Mouse (Mus musculus): ENCODE measurements around the gene Cdk6. TPM values are rescaled to one million over a fixed set of nuclear protein-coding genes. Genes with fewer than 3 reads are reported as not detected.
"Not testable (repeated sequence)": the region's sequence is repeated elsewhere in the genome, so short reads cannot be mapped to it uniquely, and the experiment has no call there.

Gene Cdk6
- total and polyA plus RNA-seq, 3 experiments, result 79.0 to 318 (median 197) TPM

DNA sequence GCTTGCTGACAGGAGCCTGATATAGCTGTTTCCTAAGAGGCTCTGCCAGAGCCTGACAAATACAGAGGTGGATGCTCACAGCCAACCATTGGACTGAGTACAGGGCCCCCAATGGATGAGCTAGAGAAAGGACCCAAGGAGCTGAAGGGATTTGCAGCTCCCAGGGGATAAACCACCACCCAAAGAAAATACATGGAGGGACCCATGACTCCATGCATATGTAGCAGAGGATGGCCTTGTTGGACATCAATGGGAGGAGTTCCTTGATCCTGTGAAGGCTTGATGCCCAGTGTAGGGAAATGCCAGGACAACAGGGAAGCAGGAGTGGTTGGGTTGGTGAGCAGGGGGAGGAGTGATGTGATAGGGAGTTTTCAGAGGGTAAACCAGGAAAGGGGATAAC lies 190.8 kb downstream of the Cdk6 start:
- 0 out of 2 replicates have a peak, but pooled peaks have one; percentile 50 for TF ChIP-seq POLR2AphosphoS2 (IDR thresholded peaks at IDR 0.05; ENCODE audit: low read length)
- peak in 1 of 2 experiments; percentile 15; a peak in 1 of 4 replicates for TF ChIP-seq POLR2A (IDR thresholded peaks at IDR 0.05; ENCODE audit: control insufficient read depth in 1 of 2, insufficient read depth in 1 of 2, low read depth in 1 of 2, low read length in 2 of 2, poor library complexity in 1 of 2)
- not testable (repeated sequence) for H3K27ac ChIP-seq (ENCODE audit: control insufficient read depth, low read depth, low read length); H3K4me1 ChIP-seq (ENCODE audit: control insufficient read depth in 1 of 2, insufficient read depth in 2 of 2, low read length in 2 of 2)

DNA sequence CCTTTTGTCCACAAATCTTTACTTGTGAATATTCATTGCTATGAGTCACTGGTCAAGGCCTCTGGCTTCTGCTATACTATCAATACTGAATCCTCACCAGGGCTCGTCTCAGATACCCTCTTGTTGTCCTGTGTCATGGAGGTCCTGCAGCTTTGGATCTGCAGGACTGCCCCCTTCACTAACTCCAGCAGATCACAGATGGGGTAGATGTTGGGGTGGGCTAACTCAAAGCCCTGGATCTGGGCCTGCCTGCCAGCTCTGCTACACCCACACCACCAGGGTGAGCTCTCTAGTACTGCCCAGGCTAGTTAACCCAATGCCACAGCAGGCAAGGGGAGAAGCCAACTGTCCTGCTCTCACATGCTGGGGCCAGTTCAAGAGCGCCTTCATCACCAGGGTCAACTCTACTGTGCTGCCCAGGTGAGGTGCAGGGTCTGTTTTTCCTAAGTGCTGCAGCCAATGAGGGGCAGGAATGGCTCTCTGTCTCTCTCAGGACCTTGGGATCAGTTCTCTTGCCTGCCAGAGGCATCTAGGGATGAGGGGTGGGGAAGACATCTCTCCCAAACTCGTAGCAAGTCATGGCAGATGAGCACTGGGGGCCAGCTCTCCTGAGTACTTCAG lies 195.4 kb downstream of the Cdk6 start:
- Histone ChIP-seq H3K9me3 (replicated peaks; ENCODE audit: insufficient read depth, low read length) (no peaks in the 10 kb centered on the region), H3K9ac (ENCODE audit: control insufficient read depth, low read depth, low read length, poor library complexity, severe bottlenecking) (no peak overlapping the region), H3K27me3 (ENCODE audit: control insufficient read depth in 1 of 2, insufficient read depth in 2 of 2, low read length in 2 of 2) (no peaks in the 10 kb centered on the region), H3K27ac (ENCODE audit: control insufficient read depth, low read depth, low read length) (no peak overlapping the region), H3K79me2 (ENCODE audit: control insufficient read depth, insufficient read depth, low read length, poor library complexity) (no peaks in the 10 kb centered on the region), H3K4me3 (ENCODE audit: control insufficient read depth in 1 of 2, insufficient read depth in 1 of 2, low read depth in 2 of 2, low read length in 2 of 2) (no peak overlapping the region), H3K4me1 (ENCODE audit: control insufficient read depth in 1 of 2, insufficient read depth in 2 of 2, low read length in 2 of 2) (0 out of 4 replicates have a peak, but pooled peaks cover 0 to 2% of the 10 kb centered on the region in 2 experiments), H3K36me3 (ENCODE audit: control insufficient read depth in 1 of 2, insufficient read depth in 2 of 2, low read length in 2 of 2) (no peaks in the 10 kb centered on the region)
- DNase-seq (ENCODE audit: low read depth, low spot score), result no peak
- TF ChIP-seq CHD2 (IDR thresholded peaks at IDR 0.05; ENCODE audit: low read length) (no peak), USF1 (IDR thresholded peaks at IDR 0.05; ENCODE audit: low read depth, low read length) (no peak), GATA1 (IDR thresholded peaks at IDR 0.05; ENCODE audit: low read depth, low read length) (no peak), ZNF384 (IDR thresholded peaks at IDR 0.05; ENCODE audit: low read depth, low read length) (no peak), TCF12 (IDR thresholded peaks at IDR 0.05; ENCODE audit: low read depth, low read length) (no peak), RCOR1 (IDR thresholded peaks at IDR 0.05; ENCODE audit: low read depth, low read length) (no peak), ELF1 (IDR thresholded peaks at IDR 0.05; ENCODE audit: low read depth, low read length) (no peak), ZKSCAN1 (IDR thresholded peaks at IDR 0.05; ENCODE audit: low read depth, low read length) (no peak), TAL1 (IDR thresholded peaks at IDR 0.05; ENCODE audit: low read length) (no peak)

More for the DNA sequence above, 190.8 kb downstream of the Cdk6 start:
- H3K27me3 ChIP-seq (ENCODE audit: control insufficient read depth in 1 of 2, insufficient read depth in 2 of 2, low read length in 2 of 2); H3K36me3 ChIP-seq (ENCODE audit: control insufficient read depth in 1 of 2, insufficient read depth in 2 of 2, low read length in 2 of 2); H3K9ac ChIP-seq (ENCODE audit: control insufficient read depth, low read depth, low read length, poor library complexity, severe bottlenecking); H3K9me3 ChIP-seq (replicated peaks; ENCODE audit: insufficient read depth, low read length); DNase-seq (ENCODE audit: low read depth, low spot score); H3K79me2 ChIP-seq (ENCODE audit: control insufficient read depth, insufficient read depth, low read length, poor library complexity); H3K4me3 ChIP-seq (ENCODE audit: control insufficient read depth in 1 of 2, insufficient read depth in 1 of 2, low read depth in 2 of 2, low read length in 2 of 2): not testable (repeated sequence)

DNA sequence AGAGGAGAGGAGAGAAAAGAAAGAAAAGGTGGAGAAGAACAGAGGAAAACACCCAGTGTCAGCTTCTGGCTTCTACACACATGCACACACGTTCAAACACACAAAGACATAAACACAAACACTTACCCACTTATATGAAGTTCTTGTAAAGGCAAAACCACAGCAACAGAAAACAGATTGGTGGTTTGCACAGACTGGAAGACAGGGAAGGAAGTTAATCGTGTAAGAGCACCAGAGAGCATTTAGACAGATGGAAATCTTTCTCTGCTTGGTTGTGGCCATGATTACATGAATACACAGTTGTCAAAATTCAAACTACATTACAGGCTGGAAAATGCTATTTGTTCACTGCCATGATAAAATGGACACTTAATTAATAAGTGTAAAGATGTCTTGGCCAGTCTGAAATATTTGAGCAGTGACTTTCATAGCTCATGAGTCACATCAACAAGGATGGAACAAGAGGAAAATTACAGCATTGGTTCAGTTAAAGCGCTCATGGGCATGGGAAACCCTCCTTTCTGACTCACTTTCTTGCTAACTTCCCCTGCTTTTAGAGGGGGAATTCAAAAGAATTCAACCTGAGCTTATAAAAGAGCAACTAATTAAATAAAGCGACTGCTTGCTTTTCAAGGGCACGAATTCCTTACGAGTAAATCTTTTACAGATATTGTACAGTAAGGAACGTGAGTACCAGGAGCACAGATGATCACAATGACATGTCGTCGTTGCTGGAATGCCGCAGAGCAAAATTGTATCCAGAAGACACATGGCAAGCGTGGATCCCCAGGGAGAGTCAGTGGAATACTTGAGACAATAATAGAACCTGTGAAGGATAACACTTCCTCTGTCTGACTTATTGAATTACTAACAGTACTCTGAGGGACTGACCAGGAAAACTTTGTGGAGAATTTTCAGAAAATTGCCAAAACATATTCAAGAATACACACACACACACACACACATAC lies 197.5 kb downstream of the Cdk6 start:
- H3K27me3 ChIP-seq (ENCODE audit: control insufficient read depth in 1 of 2, insufficient read depth in 2 of 2, low read length in 2 of 2), result no peaks in the 10 kb centered on the region
- H3K9ac ChIP-seq (ENCODE audit: control insufficient read depth, low read depth, low read length, poor library complexity, severe bottlenecking), result no peak overlapping the region
- peaks cover 0 to 10% of the 10 kb centered on the region in 2 experiments; a peak in 2 of 4 replicates for H3K36me3 ChIP-seq (ENCODE audit: control insufficient read depth in 1 of 2, insufficient read depth in 2 of 2, low read length in 2 of 2)
- no peak for TF ChIP-seq NELFE (IDR thresholded peaks at IDR 0.05; ENCODE audit: low read depth, low read length)
- TF ChIP-seq MAX (IDR thresholded peaks at IDR 0.05; ENCODE audit: low read length), result no peak
- no peak for TF ChIP-seq BHLHE40 (IDR thresholded peaks at IDR 0.05; ENCODE audit: borderline replicate concordance, low read depth, low read length)
- peak; percentile 80 for TF ChIP-seq RCOR1 (IDR thresholded peaks at IDR 0.05; ENCODE audit: low read depth, low read length)
- no peak for TF ChIP-seq RAD21 (IDR thresholded peaks at IDR 0.05; ENCODE audit: low read depth, low read length)
- peaks cover 2 to 7% of the 10 kb centered on the region in 2 experiments; a peak in 3 of 4 replicates for H3K4me1 ChIP-seq (ENCODE audit: control insufficient read depth in 1 of 2, insufficient read depth in 2 of 2, low read length in 2 of 2)
- DNase-seq (ENCODE audit: low read depth, low spot score), result no peak
- H3K27ac ChIP-seq (ENCODE audit: control insufficient read depth, low read depth, low read length), result no peak overlapping the region
- H3K9me3 ChIP-seq (replicated peaks; ENCODE audit: insufficient read depth, low read length), result no peaks in the 10 kb centered on the region
- H3K4me3 ChIP-seq (ENCODE audit: control insufficient read depth in 1 of 2, insufficient read depth in 1 of 2, low read depth in 2 of 2, low read length in 2 of 2), result no peak overlapping the region
- H3K79me2 ChIP-seq (ENCODE audit: control insufficient read depth, insufficient read depth, low read length, poor library complexity), result peaks cover 2% of the 10 kb centered on the region
